Mouse (Mus musculus) limb, embryonic 15.5 days (tissue): Measurements from ENCODE around the gene Dnah2. TPM values are rescaled to one million over a fixed set of nuclear protein-coding genes. Genes with fewer than 3 reads are reported as not detected.
"Not testable (repeated sequence)": the region's sequence is repeated elsewhere in the genome, so short reads cannot be mapped to it uniquely, and the experiment has no call there.

Source experiments
- ATAC-seq: fragments of 200-750 bp; cut with Nextera tagmentation; 2 replicates; pipeline ENCODE4 v1.8.0; 2017; ENCODE audit warnings: low read depth, moderate TSS enrichment; ENCODE audit not compliant: insufficient number of reproducible peaks, low FRiP score, low TSS enrichment
- H3K27ac ChIP-seq: fragments of 300-500 bp; sonication (generic); 2 replicates; pipeline ENCODE4 v1.5.1; 2015; ENCODE audit warnings: moderate library complexity, mild to moderate bottlenecking, inconsistent platforms
- H3K27me3 ChIP-seq: fragments of 300-500 bp; sonication (generic); 2 replicates; pipeline ENCODE4 v1.6.1; 2015; ENCODE audit warnings: inconsistent platforms
- H3K36me3 ChIP-seq: fragments of 300-500 bp; sonication (generic); 2 replicates; pipeline ENCODE4 v1.6.1; 2015; ENCODE audit warnings: inconsistent platforms
- H3K4me1 ChIP-seq: fragments of 300-500 bp; sonication (generic); 2 replicates; pipeline ENCODE4 v1.6.1; 2015; ENCODE audit warnings: inconsistent platforms
- H3K4me2 ChIP-seq: fragments of 300-500 bp; sonication (generic); 2 replicates; pipeline ENCODE4 v1.6.1; 2015; ENCODE audit warnings: mild to moderate bottlenecking, inconsistent platforms
- H3K4me3 ChIP-seq: fragments of 300-500 bp; sonication (generic); 2 replicates; pipeline ENCODE4 v1.5.1; 2015; ENCODE audit warnings: mild to moderate bottlenecking, inconsistent platforms
- H3K9ac ChIP-seq: fragments of 300-500 bp; sonication (generic); 2 replicates; pipeline ENCODE4 v1.6.1; 2015; ENCODE audit warnings: inconsistent platforms
- H3K9me3 ChIP-seq: fragments of 300-500 bp; sonication (generic); 2 replicates; pipeline ENCODE4 v1.6.1; 2016; ENCODE audit warnings: inconsistent platforms
- WGBS: fragments of 180-500 bp; shearing (Covaris S2); methylation state at CpG from one replicate; pipeline ENCODE4 v1.1.7; 2015; 5-methylcytosine and 5-hydroxymethylcytosine counted together
- polyA plus RNA-seq: library from polyadenylated mRNA; unstranded; fragments of >200 nt; fragmentation: Nextera tagmentation; extraction: Ambion mirVana; gene quantifications from 2 replicates; pipeline ENCODE4 v1.2.1, GENCODE M21; 2015

The Dnah2 gene
- polyA plus RNA-seq, 1 experiment from 2014 or later = 3.0 TPM

DNA sequence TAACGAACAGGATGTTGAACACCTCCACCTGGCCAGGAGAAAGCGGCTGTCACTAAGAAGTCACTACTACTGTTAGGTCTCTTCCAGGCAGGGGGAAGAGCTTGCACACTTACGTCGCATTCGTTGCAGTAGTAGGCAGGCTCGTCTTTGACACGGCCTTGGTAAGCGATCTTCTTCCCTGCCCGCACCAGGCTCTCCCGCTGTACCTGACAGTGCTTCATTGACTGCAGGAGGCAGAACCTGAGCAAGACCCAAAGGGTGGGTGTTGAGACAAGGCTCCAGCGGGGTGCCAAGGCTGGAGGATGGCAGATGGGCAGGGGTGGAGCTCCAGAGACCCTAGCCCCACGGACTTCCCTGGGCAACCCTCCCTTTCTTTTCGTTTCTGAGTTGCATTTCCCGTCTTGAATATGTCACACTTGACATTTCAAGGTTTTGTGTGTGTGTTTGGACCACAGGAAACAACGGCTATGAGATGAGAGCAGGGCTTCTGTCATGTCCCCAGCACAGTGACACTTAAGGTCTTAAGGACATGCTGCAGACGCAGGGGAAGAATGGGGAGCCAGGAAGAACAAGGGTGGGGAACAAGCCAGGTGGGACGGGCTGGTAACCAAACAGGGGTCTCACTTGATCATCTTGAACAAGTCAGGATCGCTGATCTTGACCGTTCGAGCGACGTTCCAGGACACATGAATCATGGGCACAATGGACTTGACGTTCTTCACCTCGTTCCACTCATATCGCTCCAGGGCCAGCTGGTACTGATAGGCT, 148.6 kb downstream of the Dnah2 start:
- Histone ChIP-seq H3K27me3 (peaks cover 9% of the 10 kb centered on the region; the same call in 1 of the 2 replicates), H3K4me2 (no peak overlapping the region), H3K4me1 (peaks cover 48% of the 10 kb centered on the region), H3K27ac (peak overlapping the region; percentile 27; the same call in 1 of the 2 replicates), H3K9me3 (no peaks in the 10 kb centered on the region), H3K4me3 (no peak overlapping the region), H3K9ac (no peak overlapping the region), H3K36me3 (peaks cover 58% of the 10 kb centered on the region)
- WGBS = 77% methylated on average over 25 of the region's 25 CpGs
- ATAC-seq = no peak

DNA sequence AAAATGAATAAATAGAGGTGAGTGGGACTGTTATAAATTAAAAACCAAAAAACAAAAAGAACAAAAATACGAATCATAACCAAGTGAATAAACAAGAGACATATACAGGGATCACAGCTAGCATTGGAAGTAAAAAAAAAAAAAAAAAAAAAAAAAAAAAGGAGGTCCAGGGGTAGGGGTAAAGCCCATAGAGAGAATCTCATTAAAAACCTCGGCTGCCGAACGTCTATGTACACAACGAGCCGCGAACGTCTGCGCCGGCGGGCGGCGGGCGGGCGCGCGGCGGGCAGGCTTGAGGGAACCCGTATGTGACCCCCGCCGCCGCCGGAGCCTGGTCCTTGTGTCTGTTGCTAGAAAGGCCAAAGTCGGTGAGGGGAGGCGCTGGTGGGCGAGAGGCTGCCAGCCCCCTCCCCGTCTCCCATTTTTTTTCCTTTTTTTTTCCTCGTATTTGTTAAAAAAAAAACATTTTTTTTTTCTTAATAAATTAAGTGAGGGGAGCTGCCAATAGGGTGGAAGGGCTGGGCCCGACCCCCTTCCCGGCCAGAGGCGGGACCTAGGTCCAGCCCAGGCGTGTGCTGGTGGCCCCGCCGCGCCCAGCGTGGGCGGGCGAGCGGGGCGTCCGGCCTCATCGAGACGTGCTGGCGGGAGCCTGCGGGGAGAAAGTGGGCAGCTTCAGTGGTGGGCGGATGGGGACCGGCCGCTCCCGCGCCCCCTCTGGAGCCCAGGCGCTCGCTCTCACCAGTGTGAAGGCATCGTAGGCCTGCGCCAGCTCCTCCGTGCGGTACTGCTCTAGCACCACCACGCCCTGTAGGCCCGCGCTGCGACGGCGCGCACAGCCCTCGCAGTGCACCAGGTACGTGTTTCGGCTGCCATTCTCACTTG, 149.5 kb downstream of the Dnah2 start:
- peaks cover 50% of the 10 kb centered on the region for H3K36me3 ChIP-seq
- peak overlapping the region; percentile 15; the same call in 1 of the 2 replicates for H3K4me3 ChIP-seq
- peak overlapping the region; percentile 27; the same call in 1 of the 2 replicates for H3K27ac ChIP-seq
- WGBS = 30% methylated on average over 65 of the region's 66 CpGs
- peaks cover 9% of the 10 kb centered on the region; the same call in 1 of the 2 replicates for H3K27me3 ChIP-seq
- no peak overlapping the region for H3K9ac ChIP-seq
- no peaks in the 10 kb centered on the region for H3K9me3 ChIP-seq
- peaks cover 51% of the 10 kb centered on the region for H3K4me1 ChIP-seq
- no peak for ATAC-seq
- 0 out of 2 replicates have a peak overlapping the region, but pooled peaks have one; percentile 20 for H3K4me2 ChIP-seq

DNA sequence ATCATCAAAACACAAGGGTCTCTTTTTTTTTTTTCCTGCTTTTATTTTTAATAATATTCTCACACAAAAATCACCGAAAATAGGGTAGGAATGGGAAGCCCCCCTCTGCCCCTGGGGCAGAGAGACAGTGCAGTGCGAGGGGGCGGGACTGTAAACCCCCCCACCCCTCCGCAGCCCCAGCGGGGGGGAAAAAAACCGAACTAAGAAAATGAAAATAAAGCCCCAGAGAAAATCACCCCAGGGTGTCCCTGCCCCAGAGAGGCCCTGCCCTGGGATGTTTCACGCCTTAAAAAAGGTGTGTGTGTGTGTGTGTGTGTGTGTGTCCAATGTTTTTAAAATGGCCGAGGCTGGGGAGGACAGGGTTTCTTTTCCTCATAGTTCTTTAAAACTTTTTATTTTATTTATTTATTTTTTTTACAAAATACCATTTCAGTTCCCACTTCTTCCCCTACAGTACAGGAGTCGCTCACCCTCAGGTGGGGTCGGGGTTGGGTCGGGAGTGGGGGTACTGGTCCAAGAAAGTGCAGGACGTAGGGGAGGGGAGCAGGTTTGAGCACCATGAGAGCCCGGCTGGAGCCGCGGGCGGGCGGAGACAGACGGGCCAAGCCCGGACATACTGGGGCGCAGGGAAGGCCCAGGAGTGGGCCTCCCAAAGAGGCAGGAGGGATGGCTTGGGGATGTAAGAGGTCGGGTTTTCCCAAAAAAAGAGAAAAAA, 150.3 kb downstream of the Dnah2 start:
- no peak overlapping the region for H3K9ac ChIP-seq
- peaks cover 9% of the 10 kb centered on the region; the same call in 1 of the 2 replicates for H3K27me3 ChIP-seq
- WGBS = 29% methylated on average over 21 of the region's 21 CpGs
- H3K36me3 ChIP-seq = peaks cover 42% of the 10 kb centered on the region
- peak overlapping the region; percentile 70; the same call in 1 of the 2 replicates for H3K4me3 ChIP-seq
- H3K27ac ChIP-seq = no peak overlapping the region
- no peaks in the 10 kb centered on the region for H3K9me3 ChIP-seq
- no peak for ATAC-seq
- H3K4me1 ChIP-seq = peaks cover 55% of the 10 kb centered on the region
- peak overlapping the region; percentile 25; the same call in 1 of the 2 replicates for H3K4me2 ChIP-seq

DNA sequence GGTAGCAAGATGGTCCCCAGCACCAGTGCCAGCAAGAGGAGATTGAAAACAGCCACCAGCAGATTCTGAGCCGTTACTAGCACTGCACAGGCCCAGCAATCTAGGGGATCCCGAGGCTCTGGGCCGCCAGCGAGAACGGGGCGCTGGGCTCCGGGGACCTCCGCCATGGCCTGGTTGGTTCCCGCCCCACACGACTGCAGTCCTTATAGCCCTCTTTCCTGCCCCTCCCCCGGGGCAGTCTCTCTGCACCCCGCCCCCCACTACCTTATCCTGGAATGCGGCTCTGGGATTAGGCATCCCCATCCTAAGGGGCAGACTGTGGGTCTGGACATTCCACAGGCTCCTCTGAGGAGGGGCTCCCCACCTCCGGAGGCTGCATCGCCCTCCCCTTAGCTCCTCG, 150.9 kb downstream of the Dnah2 start, which contains the start of gene Tmem88:
Gene Tmem88, minus strand, starts transcription at position 176 of the 400 bp plus-strand sequence.
- H3K27ac ChIP-seq = peak within 1 kb of the TSS; percentile 99
- 14% methylated on average over 16 of the region's 16 CpGs for WGBS
- no peaks in the 10 kb centered on the region for H3K9me3 ChIP-seq
- peaks cover 9% of the 10 kb centered on the region; the same call in 1 of the 2 replicates for H3K27me3 ChIP-seq
- H3K4me2 ChIP-seq = peak within 1 kb of the TSS; percentile 25
- no peak for ATAC-seq
- peaks cover 55% of the 10 kb centered on the region for H3K4me1 ChIP-seq
- peaks cover 36% of the 10 kb centered on the region for H3K36me3 ChIP-seq
- 0 out of 2 replicates have a peak within 1 kb of the TSS, but pooled peaks have one; percentile 29 for H3K9ac ChIP-seq
- peak within 1 kb of the TSS; percentile 70 for H3K4me3 ChIP-seq

DNA sequence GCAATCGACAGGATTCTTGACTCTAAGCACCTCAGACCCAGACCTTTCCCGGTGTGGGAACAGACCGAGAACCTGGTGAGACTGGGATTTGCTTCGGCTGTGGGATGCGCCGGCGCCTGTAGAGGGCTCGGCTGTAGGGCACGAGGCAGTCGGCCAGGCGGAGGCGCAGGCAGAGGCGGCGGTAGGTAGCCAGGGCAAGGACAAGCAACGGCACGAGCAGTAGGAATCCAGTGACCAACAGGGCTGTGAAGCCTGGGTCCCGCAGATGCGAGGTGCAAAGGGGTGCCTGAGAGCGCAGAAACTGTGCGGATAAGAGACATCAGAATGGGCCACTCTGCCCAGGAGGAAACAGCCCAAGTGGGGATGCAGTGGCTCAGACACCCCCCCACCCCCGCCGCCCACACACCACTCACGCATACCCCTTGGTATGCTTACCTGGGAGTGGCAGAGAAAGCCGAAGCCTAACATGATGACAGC, 151.3 kb downstream of the Dnah2 start:
- Histone ChIP-seq H3K4me3 (peak overlapping the region; percentile 70), H3K9ac (0 out of 2 replicates have a peak overlapping the region, but pooled peaks have one; percentile 29), H3K27me3 (peaks cover 9% of the 10 kb centered on the region; the same call in 1 of the 2 replicates), H3K9me3 (no peaks in the 10 kb centered on the region), H3K36me3 (peaks cover 32% of the 10 kb centered on the region), H3K27ac (peak overlapping the region; percentile 99), H3K4me1 (peaks cover 55% of the 10 kb centered on the region), H3K4me2 (peak overlapping the region; percentile 25; the same call in 1 of the 2 replicates)
- 17% methylated on average over 24 of the region's 24 CpGs for WGBS
- ATAC-seq = no peak

DNA sequence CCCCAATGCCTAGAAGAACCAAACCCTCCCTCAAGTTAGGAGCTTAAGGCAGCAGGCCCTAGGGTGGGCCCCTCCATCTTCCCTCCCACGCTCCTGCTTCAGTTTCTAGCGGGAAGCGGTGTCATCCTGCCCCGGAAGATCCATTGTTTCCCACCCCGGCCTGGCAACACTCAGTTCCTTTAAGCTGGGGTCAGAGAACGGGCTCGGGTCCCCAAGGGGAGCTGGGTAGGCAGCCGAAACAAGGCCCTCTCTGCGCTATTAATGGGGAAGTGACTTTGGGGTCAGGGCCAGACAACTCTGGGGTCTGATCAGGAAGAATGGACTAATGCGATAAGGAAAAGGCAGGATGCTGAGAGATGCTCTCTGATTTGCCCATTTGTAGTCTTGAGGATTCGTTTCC, 152.1 kb downstream of the Dnah2 start:
- Histone ChIP-seq H3K9me3 (no peaks in the 10 kb centered on the region), H3K4me1 (peaks cover 55% of the 10 kb centered on the region), H3K27me3 (peaks cover 9% of the 10 kb centered on the region; the same call in 1 of the 2 replicates), H3K4me2 (peak overlapping the region; percentile 62), H3K36me3 (peaks cover 27% of the 10 kb centered on the region), H3K27ac (peak overlapping the region; percentile 99; the same call in 1 of the 2 replicates), H3K9ac (no peak overlapping the region), H3K4me3 (peak overlapping the region; percentile 70)
- ATAC-seq = no peak
- 41% methylated on average over 11 of the region's 11 CpGs for WGBS

DNA sequence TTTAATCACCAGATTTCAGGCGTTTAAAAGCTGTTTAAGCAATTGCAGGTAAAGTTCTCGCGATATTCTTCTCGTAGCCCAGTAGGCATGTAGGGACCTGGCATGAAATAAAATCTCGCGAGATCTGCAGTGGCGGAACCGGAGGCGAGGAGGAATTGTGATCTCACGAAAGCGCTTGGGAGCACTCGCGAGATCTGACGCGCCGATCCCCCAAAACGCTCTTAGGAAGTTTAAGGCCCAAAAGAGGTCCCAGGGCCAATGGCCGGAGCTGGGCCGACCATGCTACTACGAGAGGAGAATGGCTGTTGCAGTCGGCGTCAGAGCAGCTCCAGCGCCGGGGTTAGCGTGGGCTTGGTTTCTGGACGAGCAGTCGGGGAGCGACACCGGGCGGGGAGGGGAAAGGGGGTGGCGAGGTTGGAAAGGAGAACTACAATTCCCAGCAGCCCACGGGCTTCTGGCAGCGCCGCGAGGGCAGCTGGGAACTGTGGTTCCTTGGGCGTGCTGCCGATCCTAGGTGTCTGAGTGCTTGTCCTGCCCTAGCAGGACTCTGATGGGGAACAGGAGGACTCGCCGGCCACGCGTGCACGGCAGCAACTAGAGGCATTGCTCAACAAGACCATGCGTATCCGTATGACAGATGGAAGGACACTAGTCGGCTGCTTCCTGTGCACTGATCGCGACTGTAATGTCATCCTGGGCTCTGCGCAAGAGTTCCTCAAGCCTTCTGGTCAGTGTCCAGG, 153.1 kb downstream of the Dnah2 start:
- H3K27me3 ChIP-seq = peaks cover 7% of the 10 kb centered on the region; the same call in 1 of the 2 replicates
- H3K4me2 ChIP-seq = peak overlapping the region; percentile 62
- H3K9me3 ChIP-seq = no peaks in the 10 kb centered on the region
- H3K4me3 ChIP-seq = peak overlapping the region; percentile 70
- H3K27ac ChIP-seq = peak overlapping the region; percentile 99
- peaks cover 49% of the 10 kb centered on the region for H3K4me1 ChIP-seq
- peaks cover 17% of the 10 kb centered on the region for H3K36me3 ChIP-seq
- peak overlapping the region; percentile 93 for H3K9ac ChIP-seq
- under 1% methylated on average over 48 of the region's 48 CpGs for WGBS
- ATAC-seq = peak; percentile 89

DNA sequence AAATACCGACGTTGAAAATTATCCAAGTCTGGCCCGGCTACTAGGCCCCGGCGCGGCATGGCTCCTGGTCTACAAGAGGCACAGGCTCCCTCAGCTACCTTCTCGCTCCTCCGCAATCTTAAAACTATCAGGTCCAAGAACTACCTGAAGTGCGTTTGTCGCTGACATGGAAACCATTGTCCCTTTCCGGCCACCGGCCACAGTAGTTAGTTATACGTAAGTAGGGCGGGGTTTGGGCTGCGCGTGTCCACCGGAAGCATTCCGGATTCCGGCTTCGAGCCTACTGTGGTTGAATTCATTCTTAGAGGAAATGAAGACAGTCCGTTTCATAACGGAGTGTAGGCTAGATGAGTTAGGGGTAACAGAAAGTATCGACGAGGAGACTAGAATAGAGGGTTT, 153.7 kb downstream of the Dnah2 start, which contains the start of the genes Naa38 and Cyb5d1:
Gene Naa38, plus strand, starts transcription at position 253 of the 399 bp plus-strand sequence.
Gene Cyb5d1, minus strand, starts transcription at position 397 of the 399 bp plus-strand sequence.
- Histone ChIP-seq H3K36me3 (peaks cover 11% of the 10 kb centered on the region), H3K4me2 (peak within 1 kb of the TSS; percentile 62), H3K27ac (peak within 1 kb of the TSS; percentile 99), H3K4me1 (peaks cover 47% of the 10 kb centered on the region), H3K4me3 (peak within 1 kb of the TSS; percentile 70), H3K9ac (peak within 1 kb of the TSS; percentile 93)
- H3K27me3 ChIP-seq, H3K9me3 ChIP-seq: not testable (repeated sequence)
- WGBS = under 1% methylated on average over 24 of the region's 24 CpGs
- peak; percentile 76 for ATAC-seq

DNA sequence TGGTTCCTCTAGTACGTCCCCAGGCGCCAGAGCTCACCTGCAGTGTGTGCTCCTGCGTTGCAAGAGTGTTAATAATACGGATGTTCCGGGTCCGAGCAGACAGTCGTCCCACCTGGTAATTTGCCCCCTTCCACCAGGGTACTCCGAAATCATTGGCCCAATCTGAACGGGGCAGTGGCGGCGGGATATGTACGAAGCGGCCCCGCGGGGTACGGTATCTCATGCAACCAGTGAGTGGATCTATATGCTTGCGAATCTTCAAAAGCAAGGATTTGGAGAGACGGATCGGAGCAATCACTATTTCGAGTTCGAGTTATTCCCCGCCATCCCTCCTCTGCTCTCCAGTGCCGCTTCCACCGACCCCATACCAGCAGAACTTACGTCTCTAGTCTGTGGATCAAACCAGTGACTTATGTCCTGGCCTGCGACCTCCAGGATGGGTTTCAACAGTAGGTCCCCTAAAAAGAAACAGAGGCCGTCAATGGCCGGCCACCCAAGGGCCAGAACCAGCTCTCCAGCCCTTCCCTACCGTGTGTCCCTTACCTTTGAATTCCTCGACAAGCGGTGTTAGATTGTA, 154.2 kb downstream of the Dnah2 start:
- Histone ChIP-seq H3K27ac (peak overlapping the region; percentile 99), H3K4me2 (peak overlapping the region; percentile 62), H3K4me1 (peaks cover 46% of the 10 kb centered on the region), H3K9ac (peak overlapping the region; percentile 60), H3K4me3 (peak overlapping the region; percentile 70)
- not testable (repeated sequence) for H3K36me3 ChIP-seq, ATAC-seq, H3K27me3 ChIP-seq, H3K9me3 ChIP-seq
- WGBS = under 1% methylated on average over 31 of the region's 31 CpGs

DNA sequence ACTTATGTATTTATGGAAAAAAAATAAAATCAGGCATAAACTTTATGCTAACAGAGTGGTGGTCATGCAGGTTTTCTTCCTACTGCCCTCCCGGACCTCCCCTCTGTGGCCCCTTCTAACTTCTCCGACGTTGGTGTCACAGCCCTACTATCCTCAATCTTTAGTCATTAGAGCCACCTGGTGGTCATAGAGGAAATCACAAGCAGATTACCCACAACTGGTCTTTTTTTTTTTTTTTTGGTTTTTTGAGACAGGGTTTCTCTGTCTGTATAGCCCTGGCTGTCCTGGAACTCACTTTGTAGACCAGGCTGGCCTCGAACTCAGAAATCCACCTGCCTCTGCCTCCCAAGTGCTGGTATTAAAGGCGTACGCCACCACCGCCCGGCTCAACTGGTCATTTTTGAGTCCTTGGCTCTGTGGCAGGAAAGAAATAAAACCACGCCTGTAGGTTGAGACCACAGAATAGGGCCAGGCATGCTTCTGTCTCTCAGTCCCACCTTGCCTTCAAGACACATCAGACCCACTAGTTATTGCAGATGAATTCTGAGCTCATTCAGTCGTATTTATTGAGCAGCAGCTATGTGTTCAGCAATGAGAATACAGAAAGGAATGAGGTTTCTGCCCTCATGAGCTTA, 158.4 kb downstream of the Dnah2 start:
- peaks cover 12% of the 10 kb centered on the region for H3K4me1 ChIP-seq
- peaks cover 7% of the 10 kb centered on the region; the same call in 1 of the 2 replicates for H3K36me3 ChIP-seq
- no peaks in the 10 kb centered on the region for H3K27me3 ChIP-seq
- H3K4me2 ChIP-seq = no peak overlapping the region
- 0 out of 2 replicates have a peak, but pooled peaks have one; percentile 10 for ATAC-seq
- 52% methylated on average over 10 of the region's 10 CpGs for WGBS
- H3K9ac ChIP-seq = no peak overlapping the region
- H3K27ac ChIP-seq = no peak overlapping the region
- no peaks in the 10 kb centered on the region for H3K9me3 ChIP-seq
- H3K4me3 ChIP-seq = no peak overlapping the region
